Mouse (Mus musculus) kidney, adult 18-20 months (tissue): ENCODE measurements at regions not wholly inside any gene's neighbourhood (a gene's known extent, or its start where the extent isn't known, plus 50 kb on each side); places are given as distances from the start of the nearest gene placed in this dataset.
A peak's percentile ranks its signal among the peaks of the same experiment; 100 is the strongest.
"Not testable (repeated sequence)": the region's sequence is repeated elsewhere in the genome, so short reads cannot be mapped to it uniquely, and the experiment has no call there.

Experiments
- DNase-seq: peaks from one replicate; pipeline ENCODE4 v3.0.0; 2021

GRCm38 (mm10) chr7:58310096-58310495, 345.9 kb upstream of the Atp10a start:
- DNase-seq: no peak

GRCm38 (mm10) chr7:58322381-58322780, 333.6 kb upstream of the Atp10a start:
- no peak for DNase-seq

- no peak for DNase-seq
Measured at GRCm38 (mm10) chr7:58367384-58367783, 288.6 kb upstream of the Atp10a start.

GRCm38 (mm10) chr7:58383401-58383800, 272.6 kb upstream of the Atp10a start:
- DNase-seq: no peak

- no peak for DNase-seq
Measured at GRCm38 (mm10) chr7:58388326-58388725, 267.6 kb upstream of the Atp10a start.

GRCm38 (mm10) chr7:58392391-58393115, 263.4 kb upstream of the Atp10a start:
- DNase-seq: no peak

- no peak for DNase-seq
Measured at GRCm38 (mm10) chr7:58397992-58398391, 258.0 kb upstream of the Atp10a start.

GRCm38 (mm10) chr7:58398558-58399144, 257.3 kb upstream of the Atp10a start:
- DNase-seq: no peak

GRCm38 (mm10) chr7:58399145-58399604, 256.8 kb upstream of the Atp10a start:
- peak; percentile 93 for DNase-seq

GRCm38 (mm10) chr7:58399651-58400050, 256.3 kb upstream of the Atp10a start:
- DNase-seq: no peak

- DNase-seq: no peak
Measured at GRCm38 (mm10) chr7:58400594-58400993, 255.4 kb upstream of the Atp10a start.

GRCm38 (mm10) chr7:58436888-58437625, 218.9 kb upstream of the Atp10a start:
- DNase-seq: no peak

- DNase-seq: no peak
Measured at GRCm38 (mm10) chr7:58442535-58443184, 213.3 kb upstream of the Atp10a start.

GRCm38 (mm10) chr7:58443297-58443696, 212.7 kb upstream of the Atp10a start:
- no peak for DNase-seq

- no peak for DNase-seq
Measured at GRCm38 (mm10) chr7:58445781-58446180, 210.2 kb upstream of the Atp10a start.

- no peak for DNase-seq
Measured at GRCm38 (mm10) chr7:58446261-58446660, 209.7 kb upstream of the Atp10a start.

GRCm38 (mm10) chr7:58448727-58449126, 207.2 kb upstream of the Atp10a start:
- no peak for DNase-seq

GRCm38 (mm10) chr7:58451981-58452380, 204.0 kb upstream of the Atp10a start:
- no peak for DNase-seq

- DNase-seq: not testable (repeated sequence)
Measured at GRCm38 (mm10) chr7:58458146-58458545, 197.8 kb upstream of the Atp10a start.

GRCm38 (mm10) chr7:58460939-58461338, 195.0 kb upstream of the Atp10a start:
- no peak for DNase-seq

GRCm38 (mm10) chr7:58473150-58473549, 182.8 kb upstream of the Atp10a start:
- no peak for DNase-seq

- no peak for DNase-seq
Measured at GRCm38 (mm10) chr7:58475139-58475538, 180.8 kb upstream of the Atp10a start.

GRCm38 (mm10) chr7:58488250-58488649, 167.7 kb upstream of the Atp10a start:
- DNase-seq: no peak
